Mouse (Mus musculus): ENCODE data around the gene Tvp23b. TPM values are rescaled to one million over a fixed set of nuclear protein-coding genes. Genes with fewer than 3 reads are reported as not detected.

Gene Tvp23b
- polyA plus RNA-seq, 1 experiment from 2014 or later = 52.7 TPM

- H3K4me1 ChIP-seq (ENCODE audit: control insufficient read depth, insufficient read depth, low read length) = no peaks in the 10 kb centered on the region; the same call in 1 of the 2 replicates
- H3K9me3 ChIP-seq (replicated peaks; ENCODE audit: control insufficient read depth, low read length) = no peaks in the 10 kb centered on the region
- no peak overlapping the region for H3K27ac ChIP-seq (replicated peaks; ENCODE audit: low read depth, low read length)
- H3K4me2 ChIP-seq (ENCODE audit: low read depth, low read length) = no peak overlapping the region
- 21% methylated on average over 2 of the region's 2 CpGs for WGBS
- ATAC-seq (replicated peaks; ENCODE audit: insufficient number of reproducible peaks, low FRiP score, low TSS enrichment, low read depth) (no peak), DNase-seq (ENCODE audit: low spot score) (no peak)
- H3K27me3 ChIP-seq (ENCODE audit: control insufficient read depth, insufficient read depth, low read length) = no peaks in the 10 kb centered on the region
- no peak overlapping the region for H3K4me3 ChIP-seq (ENCODE audit: low read depth, low read length)
- H3K9ac ChIP-seq (replicated peaks; ENCODE audit: low read length) = no peak overlapping the region
- no peaks in the 10 kb centered on the region for H3K36me3 ChIP-seq (replicated peaks; ENCODE audit: control insufficient read depth, insufficient read depth, low read depth, low read length)
Measured at GRCm38 (mm10) chr11:62848301-62848700, 31.0 kb upstream of the Tvp23b start.

- WGBS = 77% methylated on average over 1 of the region's 1 CpGs
- no peak overlapping the region for H3K4me3 ChIP-seq (ENCODE audit: low read depth, low read length)
- DNase-seq (ENCODE audit: low spot score) (peak; percentile 23), ATAC-seq (replicated peaks; ENCODE audit: insufficient number of reproducible peaks, low FRiP score, low TSS enrichment, low read depth) (no peak)
- no peaks in the 10 kb centered on the region; the same call in 1 of the 2 replicates for H3K4me1 ChIP-seq (ENCODE audit: control insufficient read depth, insufficient read depth, low read length)
- H3K27me3 ChIP-seq (ENCODE audit: control insufficient read depth, insufficient read depth, low read length) = no peaks in the 10 kb centered on the region
- H3K9ac ChIP-seq (replicated peaks; ENCODE audit: low read length) = no peak overlapping the region
- H3K36me3 ChIP-seq (replicated peaks; ENCODE audit: control insufficient read depth, insufficient read depth, low read depth, low read length) = no peaks in the 10 kb centered on the region
- H3K4me2 ChIP-seq (ENCODE audit: low read depth, low read length) = no peak overlapping the region
- no peak overlapping the region for H3K27ac ChIP-seq (replicated peaks; ENCODE audit: low read depth, low read length)
- no peaks in the 10 kb centered on the region for H3K9me3 ChIP-seq (replicated peaks; ENCODE audit: control insufficient read depth, low read length)
Measured at GRCm38 (mm10) chr11:62851199-62851598, 28.1 kb upstream of the Tvp23b start.

GRCm38 (mm10) chr11:62853334-62853733, 25.9 kb upstream of the Tvp23b start:
- H3K4me1 ChIP-seq (ENCODE audit: control insufficient read depth, insufficient read depth, low read length) = no peaks in the 10 kb centered on the region
- H3K27me3 ChIP-seq (ENCODE audit: control insufficient read depth, insufficient read depth, low read length) = no peaks in the 10 kb centered on the region
- 86% methylated on average over 6 of the region's 6 CpGs for whole genome bisulfite sequencing
- ATAC-seq (replicated peaks; ENCODE audit: insufficient number of reproducible peaks, low FRiP score, low TSS enrichment, low read depth) = no peak; the same call in 1 of the 2 replicates
- no peak overlapping the region for H3K4me2 ChIP-seq (ENCODE audit: low read depth, low read length)
- H3K4me3 ChIP-seq (ENCODE audit: low read depth, low read length) = no peak overlapping the region
- no peaks in the 10 kb centered on the region for H3K36me3 ChIP-seq (replicated peaks; ENCODE audit: control insufficient read depth, insufficient read depth, low read depth, low read length)
- no peak for DNase-seq (ENCODE audit: low spot score)
- no peak overlapping the region for H3K27ac ChIP-seq (replicated peaks; ENCODE audit: low read depth, low read length)
- H3K9ac ChIP-seq (replicated peaks; ENCODE audit: low read length) = no peak overlapping the region
- H3K9me3 ChIP-seq (replicated peaks; ENCODE audit: control insufficient read depth, low read length) = no peaks in the 10 kb centered on the region

GRCm38 (mm10) chr11:62865562-62865961, 13.7 kb upstream of the Tvp23b start:
- Histone ChIP-seq H3K4me2 (ENCODE audit: low read depth, low read length) (no peak overlapping the region), H3K9me3 (replicated peaks; ENCODE audit: control insufficient read depth, low read length) (no peaks in the 10 kb centered on the region), H3K4me1 (ENCODE audit: control insufficient read depth, insufficient read depth, low read length) (no peaks in the 10 kb centered on the region), H3K27ac (replicated peaks; ENCODE audit: low read depth, low read length) (no peak overlapping the region), H3K4me3 (ENCODE audit: low read depth, low read length) (no peak overlapping the region), H3K27me3 (ENCODE audit: control insufficient read depth, insufficient read depth, low read length) (no peaks in the 10 kb centered on the region), H3K36me3 (replicated peaks; ENCODE audit: control insufficient read depth, insufficient read depth, low read depth, low read length) (no peaks in the 10 kb centered on the region), H3K9ac (replicated peaks; ENCODE audit: low read length) (no peak overlapping the region)
- DNase-seq (ENCODE audit: low spot score) (no peak), ATAC-seq (replicated peaks; ENCODE audit: insufficient number of reproducible peaks, low FRiP score, low TSS enrichment, low read depth) (no peak)
- WGBS = 65% methylated on average over 4 of the region's 4 CpGs

DNA sequence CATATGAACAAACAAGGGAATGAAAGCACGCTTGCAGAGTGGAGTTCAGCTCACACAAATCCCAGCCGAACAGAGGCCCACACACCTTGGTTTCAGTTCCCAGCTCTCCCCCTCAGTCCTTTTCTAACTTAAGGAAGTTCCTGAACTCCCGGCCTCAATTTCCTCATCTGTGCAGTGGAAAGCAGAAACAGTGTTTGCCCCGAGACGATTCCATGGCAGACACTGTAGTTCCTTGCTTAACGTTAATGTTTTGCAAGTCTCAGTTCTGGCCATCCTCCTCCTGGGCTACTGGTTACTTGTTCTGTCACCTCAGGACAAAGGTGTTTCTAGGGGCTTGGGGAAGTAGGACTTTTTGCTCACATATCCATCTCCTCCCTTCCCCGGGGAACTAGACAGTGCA, 12.6 kb upstream of the Tvp23b start:
- WGBS = 80% methylated on average over 7 of the region's 7 CpGs
- no peaks in the 10 kb centered on the region for H3K4me1 ChIP-seq (ENCODE audit: control insufficient read depth, insufficient read depth, low read length)
- no peak overlapping the region for H3K4me2 ChIP-seq (ENCODE audit: low read depth, low read length)
- no peaks in the 10 kb centered on the region for H3K27me3 ChIP-seq (ENCODE audit: control insufficient read depth, insufficient read depth, low read length)
- no peaks in the 10 kb centered on the region for H3K9me3 ChIP-seq (replicated peaks; ENCODE audit: control insufficient read depth, low read length)
- H3K27ac ChIP-seq (replicated peaks; ENCODE audit: low read depth, low read length) = no peak overlapping the region
- H3K4me3 ChIP-seq (ENCODE audit: low read depth, low read length) = no peak overlapping the region
- H3K36me3 ChIP-seq (replicated peaks; ENCODE audit: control insufficient read depth, insufficient read depth, low read depth, low read length) = no peaks in the 10 kb centered on the region
- no peak for DNase-seq (ENCODE audit: low spot score)
- ATAC-seq (replicated peaks; ENCODE audit: insufficient number of reproducible peaks, low FRiP score, low TSS enrichment, low read depth) = no peak
- H3K9ac ChIP-seq (replicated peaks; ENCODE audit: low read length) = no peak overlapping the region

- DNase-seq (ENCODE audit: low spot score) = no peak
- H3K9ac ChIP-seq (replicated peaks; ENCODE audit: low read length) = no peak overlapping the region
- no peaks in the 10 kb centered on the region for H3K4me1 ChIP-seq (ENCODE audit: control insufficient read depth, insufficient read depth, low read length)
- ATAC-seq (replicated peaks; ENCODE audit: insufficient number of reproducible peaks, low FRiP score, low TSS enrichment, low read depth) = no peak
- H3K4me3 ChIP-seq (ENCODE audit: low read depth, low read length) = no peak overlapping the region
- H3K27ac ChIP-seq (replicated peaks; ENCODE audit: low read depth, low read length) = no peak overlapping the region
- H3K9me3 ChIP-seq (replicated peaks; ENCODE audit: control insufficient read depth, low read length) = no peaks in the 10 kb centered on the region
- H3K36me3 ChIP-seq (replicated peaks; ENCODE audit: control insufficient read depth, insufficient read depth, low read depth, low read length) = no peaks in the 10 kb centered on the region
- no peaks in the 10 kb centered on the region for H3K27me3 ChIP-seq (ENCODE audit: control insufficient read depth, insufficient read depth, low read length)
- WGBS = 74% methylated on average over 5 of the region's 5 CpGs
- no peak overlapping the region for H3K4me2 ChIP-seq (ENCODE audit: low read depth, low read length)
Measured at GRCm38 (mm10) chr11:62869201-62869600, 10.1 kb upstream of the Tvp23b start.

- no peak overlapping the region for H3K27ac ChIP-seq (replicated peaks; ENCODE audit: low read depth, low read length)
- no peak overlapping the region for H3K4me2 ChIP-seq (ENCODE audit: low read depth, low read length)
- no peaks in the 10 kb centered on the region for H3K4me1 ChIP-seq (ENCODE audit: control insufficient read depth, insufficient read depth, low read length)
- ATAC-seq (replicated peaks; ENCODE audit: insufficient number of reproducible peaks, low FRiP score, low TSS enrichment, low read depth) (no peak), DNase-seq (ENCODE audit: low spot score) (no peak)
- WGBS = 83% methylated on average over 8 of the region's 8 CpGs
- no peaks in the 10 kb centered on the region for H3K36me3 ChIP-seq (replicated peaks; ENCODE audit: control insufficient read depth, insufficient read depth, low read depth, low read length)
- H3K9ac ChIP-seq (replicated peaks; ENCODE audit: low read length) = no peak overlapping the region
- H3K4me3 ChIP-seq (ENCODE audit: low read depth, low read length) = no peak overlapping the region
- no peaks in the 10 kb centered on the region for H3K27me3 ChIP-seq (ENCODE audit: control insufficient read depth, insufficient read depth, low read length)
- H3K9me3 ChIP-seq (replicated peaks; ENCODE audit: control insufficient read depth, low read length) = no peaks in the 10 kb centered on the region
Measured at GRCm38 (mm10) chr11:62869715-62870371, 9.4 kb upstream of the Tvp23b start.

DNA sequence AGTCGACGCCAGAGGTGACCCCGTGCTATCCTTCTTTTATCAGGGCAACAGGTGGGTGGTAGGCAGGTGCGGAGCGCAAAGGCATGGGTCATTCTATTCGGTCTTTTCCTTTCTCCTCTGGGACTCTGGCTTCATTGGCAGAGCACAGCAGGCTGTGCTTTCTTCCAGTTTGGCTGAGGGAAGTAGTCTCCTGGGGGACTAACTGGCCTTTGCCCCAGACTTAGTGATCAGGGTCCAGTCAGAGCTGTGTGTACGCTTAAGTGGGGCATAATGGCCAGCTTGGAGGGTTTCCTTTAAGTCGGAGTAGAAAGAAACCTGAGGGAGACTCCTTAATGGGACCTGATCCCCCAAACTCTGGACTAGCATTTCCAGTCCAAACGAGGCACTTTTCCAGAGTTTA, 5.8 kb upstream of the Tvp23b start:
- H3K27me3 ChIP-seq (ENCODE audit: control insufficient read depth, insufficient read depth, low read length) = no peaks in the 10 kb centered on the region
- no peak overlapping the region for H3K9ac ChIP-seq (replicated peaks; ENCODE audit: low read length)
- no peaks in the 10 kb centered on the region for H3K4me1 ChIP-seq (ENCODE audit: control insufficient read depth, insufficient read depth, low read length)
- DNase-seq (ENCODE audit: low spot score) = no peak
- no peaks in the 10 kb centered on the region for H3K36me3 ChIP-seq (replicated peaks; ENCODE audit: control insufficient read depth, insufficient read depth, low read depth, low read length)
- no peak overlapping the region for H3K27ac ChIP-seq (replicated peaks; ENCODE audit: low read depth, low read length)
- no peak overlapping the region for H3K4me2 ChIP-seq (ENCODE audit: low read depth, low read length)
- 72% methylated on average over 9 of the region's 9 CpGs for WGBS
- ATAC-seq (replicated peaks; ENCODE audit: insufficient number of reproducible peaks, low FRiP score, low TSS enrichment, low read depth) = no peak
- no peaks in the 10 kb centered on the region for H3K9me3 ChIP-seq (replicated peaks; ENCODE audit: control insufficient read depth, low read length)
- no peak overlapping the region for H3K4me3 ChIP-seq (ENCODE audit: low read depth, low read length)

Data from embryonic facial prominence, embryonic 11.5 days (tissue).